Mouse (Mus musculus) liver, embryonic 11.5 days (tissue): ENCODE data around the gene Lrrc66. TPM values are rescaled to one million over a fixed set of nuclear protein-coding genes. Genes with fewer than 3 reads are reported as not detected.

Experiments
- ATAC-seq: fragments of 200-750 bp; cut with Nextera tagmentation; replicated peaks from 2 replicates; pipeline ENCODE4 v1.8.0; 2017; ENCODE audit warnings: moderate number of reproducible peaks, mild to moderate bottlenecking, moderate TSS enrichment, moderate library complexity; ENCODE audit not compliant: low FRiP score
- DNase-seq: peaks from one replicate; pipeline ENCODE4 v3.0.0-alpha.2; 2017; ENCODE audit warnings: low spot score
- H3K27ac ChIP-seq: fragments of 300-500 bp; sonication (generic); 2 replicates; pipeline ENCODE4 v1.5.1; 2014; ENCODE audit warnings: mild to moderate bottlenecking, low read depth, low read length, control low read depth
- H3K27me3 ChIP-seq: fragments of 300-500 bp; sonication (generic); replicated peaks from 2 replicates; pipeline ENCODE4 v1.6.1; 2014; ENCODE audit warnings: low read length, mixed read lengths; ENCODE audit not compliant: control insufficient read depth, insufficient read depth
- H3K36me3 ChIP-seq: fragments of 300-500 bp; sonication (generic); 2 replicates; pipeline ENCODE4 v1.6.1; 2014; ENCODE audit warnings: mild to moderate bottlenecking, low read length, moderate library complexity, mixed read lengths; ENCODE audit not compliant: control insufficient read depth, insufficient read depth
- H3K4me1 ChIP-seq: fragments of 300-500 bp; sonication (generic); replicated peaks from 2 replicates; pipeline ENCODE4 v1.6.1; 2014; ENCODE audit warnings: low read length, mixed read lengths; ENCODE audit not compliant: control insufficient read depth, insufficient read depth
- H3K4me2 ChIP-seq: fragments of 300-500 bp; sonication (generic); 2 replicates; pipeline ENCODE4 v1.6.1; 2014; ENCODE audit warnings: mild to moderate bottlenecking, control low read depth, moderate library complexity
- H3K4me3 ChIP-seq: fragments of 300-500 bp; sonication (generic); 2 replicates; pipeline ENCODE4 v1.5.1; 2014; ENCODE audit warnings: low read depth, low read length, control low read depth
- H3K9ac ChIP-seq: fragments of 300-500 bp; sonication (generic); 2 replicates; pipeline ENCODE4 v1.6.1; 2014; ENCODE audit warnings: low read depth, low read length, control low read depth
- H3K9me3 ChIP-seq: fragments of 300-500 bp; sonication (generic); 2 replicates; pipeline ENCODE4 v1.6.1; 2016; ENCODE audit warnings: low read length, inconsistent platforms, mixed read lengths; ENCODE audit not compliant: control insufficient read depth
- WGBS: fragments of 180-500 bp; shearing (Covaris S2); extraction: QIAGEN DNeasy Blood & Tissue Kit; methylation state at CpG from one replicate; pipeline ENCODE4 v1.1.7; 2014; 5-methylcytosine and 5-hydroxymethylcytosine counted together
- polyA plus RNA-seq: library from polyadenylated mRNA; unstranded; fragments of >200 nt; fragmentation: Nextera tagmentation; extraction: Ambion mirVana; gene quantifications from 2 replicates; pipeline ENCODE4 v1.2.1, GENCODE M21; 2014

Lrrc66 gene
- polyA plus RNA-seq, 1 experiment from 2014 or later: 0.74 TPM

DNA sequence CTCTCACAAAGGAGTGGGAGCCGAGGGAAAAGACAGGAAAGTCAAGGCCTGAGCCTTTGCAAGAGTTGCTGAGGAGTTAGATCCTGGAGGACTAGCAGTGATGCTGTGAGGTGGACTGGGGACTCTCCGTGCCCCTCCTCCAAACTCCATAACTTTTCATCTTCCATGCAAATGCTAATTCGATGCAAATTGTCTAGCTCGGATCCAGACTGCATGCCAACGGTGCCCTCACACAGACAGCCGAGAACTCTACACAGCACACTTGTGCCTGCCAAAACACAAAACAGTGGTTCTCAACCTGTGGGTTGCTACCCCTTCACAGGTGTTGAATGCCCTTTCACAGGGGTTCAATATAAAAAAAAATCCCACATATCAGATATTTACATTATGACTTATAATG lies 27.8 kb downstream of the Lrrc66 start:
- no peak overlapping the region for H3K4me3 ChIP-seq
- H3K27me3 ChIP-seq: no peaks in the 10 kb centered on the region
- no peak overlapping the region for H3K27ac ChIP-seq
- H3K9me3 ChIP-seq: no peaks in the 10 kb centered on the region
- WGBS: 88% methylated on average over 6 of the region's 6 CpGs
- no peak overlapping the region for H3K9ac ChIP-seq
- no peak for ATAC-seq
- DNase-seq: no peak
- no peak overlapping the region for H3K4me2 ChIP-seq
- H3K4me1 ChIP-seq: no peaks in the 10 kb centered on the region
- H3K36me3 ChIP-seq: no peaks in the 10 kb centered on the region

DNA sequence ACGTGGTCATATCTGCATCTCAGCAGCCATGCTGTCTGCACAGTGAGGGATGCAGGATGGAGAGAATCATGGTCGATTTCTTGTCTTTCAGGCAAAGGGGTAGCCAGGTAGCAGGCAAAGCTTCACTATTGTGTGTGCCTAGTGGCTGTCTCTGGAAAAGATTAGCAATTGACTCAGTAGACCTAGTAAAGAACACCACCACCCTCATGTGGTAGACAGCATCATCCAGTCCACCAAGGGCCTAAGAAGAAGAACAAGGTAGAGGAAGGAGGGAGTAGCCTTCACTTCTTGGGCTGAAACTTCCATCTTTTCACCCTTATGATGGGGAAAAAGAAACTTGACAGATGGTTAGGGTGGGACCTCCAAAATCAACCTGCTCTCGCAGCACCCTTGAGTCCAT lies 29.5 kb downstream of the Lrrc66 start:
- DNase-seq: no peak
- WGBS: 71% methylated on average over 3 of the region's 3 CpGs
- H3K4me1 ChIP-seq: no peaks in the 10 kb centered on the region

GRCm38 (mm10) chr5:73601361-73601763 lies 31.0 kb downstream of the Lrrc66 start:
- ATAC-seq (no peak), DNase-seq (no peak)
- H3K9me3 ChIP-seq: no peaks in the 10 kb centered on the region
- no peaks in the 10 kb centered on the region for H3K4me1 ChIP-seq
- no peak overlapping the region for H3K9ac ChIP-seq
- H3K4me2 ChIP-seq: no peak overlapping the region
- H3K27me3 ChIP-seq: no peaks in the 10 kb centered on the region
- H3K4me3 ChIP-seq: no peak overlapping the region
- 77% methylated on average over 8 of the region's 8 CpGs for WGBS
- no peaks in the 10 kb centered on the region for H3K36me3 ChIP-seq
- H3K27ac ChIP-seq: no peak overlapping the region

More for the DNA sequence above, 29.5 kb downstream of the Lrrc66 start:
- Histone ChIP-seq H3K36me3 (no peaks in the 10 kb centered on the region), H3K27ac (no peak overlapping the region), H3K4me2 (no peak overlapping the region), H3K4me3 (no peak overlapping the region), H3K27me3 (no peaks in the 10 kb centered on the region), H3K9me3 (no peaks in the 10 kb centered on the region), H3K9ac (no peak overlapping the region)
- ATAC-seq: no peak

DNA sequence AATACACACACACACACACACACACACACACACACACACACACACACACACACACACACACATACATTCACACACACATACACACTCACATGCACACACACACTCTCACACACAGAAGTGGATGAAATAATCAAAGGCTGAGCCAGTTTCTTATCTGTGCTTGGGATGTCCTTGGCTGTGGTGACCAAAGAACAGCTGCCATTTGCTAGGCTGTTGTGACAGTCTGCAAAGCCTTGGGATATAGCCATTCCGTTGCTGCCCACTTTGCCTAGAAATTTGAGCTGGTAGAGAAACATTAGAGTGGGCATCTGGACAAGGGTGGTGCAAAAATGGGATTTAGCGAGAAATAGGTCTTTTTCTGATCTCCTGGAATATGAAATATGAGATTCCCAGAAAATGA lies 32.3 kb downstream of the Lrrc66 start:
- no peaks in the 10 kb centered on the region for H3K9me3 ChIP-seq
- ATAC-seq (no peak), DNase-seq (no peak)
- 87% methylated on average over 2 of the region's 2 CpGs for WGBS
- H3K4me1 ChIP-seq: no peaks in the 10 kb centered on the region
- H3K27ac ChIP-seq: no peak overlapping the region
- no peak overlapping the region for H3K4me2 ChIP-seq
- no peaks in the 10 kb centered on the region for H3K27me3 ChIP-seq
- H3K4me3 ChIP-seq: no peak overlapping the region
- H3K9ac ChIP-seq: no peak overlapping the region
- no peaks in the 10 kb centered on the region for H3K36me3 ChIP-seq

DNA sequence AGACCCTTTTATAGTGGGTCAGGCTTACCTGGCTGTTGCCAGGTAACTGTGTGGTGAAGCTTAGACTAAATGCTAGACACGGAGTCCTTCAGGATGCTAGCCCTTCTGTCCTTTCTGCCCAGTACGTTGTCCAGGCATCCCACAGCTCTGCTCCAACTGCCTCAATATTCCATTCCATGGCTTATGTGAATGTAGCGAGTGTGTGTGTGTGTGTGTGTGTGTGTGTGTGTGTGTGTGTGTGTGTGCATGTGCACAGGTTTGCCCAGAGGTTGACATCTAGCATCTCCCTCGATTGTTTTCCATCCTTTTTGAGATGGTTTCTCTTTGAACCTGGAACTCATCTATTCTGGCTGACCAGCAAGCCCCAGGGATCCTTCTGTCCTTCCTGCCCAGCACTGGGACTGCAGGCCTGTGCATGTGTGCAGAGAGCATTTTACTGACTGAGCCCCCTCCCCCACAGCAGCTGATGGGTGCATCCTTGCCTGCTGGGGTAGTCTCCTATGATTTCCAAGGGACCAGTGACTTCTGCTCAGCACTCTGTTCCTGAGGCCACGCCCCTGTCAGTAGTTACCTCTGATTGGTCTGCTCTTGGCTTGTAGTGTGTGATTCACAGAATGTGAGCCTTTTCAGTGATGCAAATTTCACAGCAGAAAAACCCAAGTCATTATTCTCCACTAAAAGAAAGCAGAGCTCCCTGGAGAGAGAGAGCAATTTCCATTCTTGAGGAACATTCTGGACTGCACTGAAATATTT lies 33.2 kb downstream of the Lrrc66 start:
- Histone ChIP-seq H3K36me3 (no peaks in the 10 kb centered on the region), H3K4me3 (no peak overlapping the region), H3K9me3 (no peaks in the 10 kb centered on the region), H3K9ac (no peak overlapping the region), H3K27ac (no peak overlapping the region), H3K27me3 (no peaks in the 10 kb centered on the region), H3K4me2 (no peak overlapping the region), H3K4me1 (no peaks in the 10 kb centered on the region)
- 63% methylated on average over 5 of the region's 5 CpGs for WGBS
- DNase-seq (no peak), ATAC-seq (no peak)

- no peaks in the 10 kb centered on the region for H3K36me3 ChIP-seq
- no peak overlapping the region for H3K4me3 ChIP-seq
- 64% methylated on average over 3 of the region's 3 CpGs for WGBS
- no peaks in the 10 kb centered on the region for H3K9me3 ChIP-seq
- DNase-seq (no peak), ATAC-seq (no peak)
- no peaks in the 10 kb centered on the region for H3K4me1 ChIP-seq
- H3K27ac ChIP-seq: no peak overlapping the region
- H3K4me2 ChIP-seq: no peak overlapping the region
- no peaks in the 10 kb centered on the region for H3K27me3 ChIP-seq
- H3K9ac ChIP-seq: no peak overlapping the region
These were observed 45.2 kb downstream of the Lrrc66 start for GRCm38 (mm10) chr5:73587119-73587518.

- no peak for DNase-seq
- no peak for ATAC-seq
- Histone ChIP-seq H3K4me3 (no peak overlapping the region), H3K9ac (no peak overlapping the region), H3K9me3 (no peaks in the 10 kb centered on the region), H3K27ac (no peak overlapping the region), H3K27me3 (no peaks in the 10 kb centered on the region), H3K36me3 (no peaks in the 10 kb centered on the region), H3K4me1 (no peaks in the 10 kb centered on the region), H3K4me2 (no peak overlapping the region)
- 79% methylated on average over 4 of the region's 4 CpGs for WGBS
These were observed 45.7 kb downstream of the Lrrc66 start for GRCm38 (mm10) chr5:73586597-73586996.

DNA sequence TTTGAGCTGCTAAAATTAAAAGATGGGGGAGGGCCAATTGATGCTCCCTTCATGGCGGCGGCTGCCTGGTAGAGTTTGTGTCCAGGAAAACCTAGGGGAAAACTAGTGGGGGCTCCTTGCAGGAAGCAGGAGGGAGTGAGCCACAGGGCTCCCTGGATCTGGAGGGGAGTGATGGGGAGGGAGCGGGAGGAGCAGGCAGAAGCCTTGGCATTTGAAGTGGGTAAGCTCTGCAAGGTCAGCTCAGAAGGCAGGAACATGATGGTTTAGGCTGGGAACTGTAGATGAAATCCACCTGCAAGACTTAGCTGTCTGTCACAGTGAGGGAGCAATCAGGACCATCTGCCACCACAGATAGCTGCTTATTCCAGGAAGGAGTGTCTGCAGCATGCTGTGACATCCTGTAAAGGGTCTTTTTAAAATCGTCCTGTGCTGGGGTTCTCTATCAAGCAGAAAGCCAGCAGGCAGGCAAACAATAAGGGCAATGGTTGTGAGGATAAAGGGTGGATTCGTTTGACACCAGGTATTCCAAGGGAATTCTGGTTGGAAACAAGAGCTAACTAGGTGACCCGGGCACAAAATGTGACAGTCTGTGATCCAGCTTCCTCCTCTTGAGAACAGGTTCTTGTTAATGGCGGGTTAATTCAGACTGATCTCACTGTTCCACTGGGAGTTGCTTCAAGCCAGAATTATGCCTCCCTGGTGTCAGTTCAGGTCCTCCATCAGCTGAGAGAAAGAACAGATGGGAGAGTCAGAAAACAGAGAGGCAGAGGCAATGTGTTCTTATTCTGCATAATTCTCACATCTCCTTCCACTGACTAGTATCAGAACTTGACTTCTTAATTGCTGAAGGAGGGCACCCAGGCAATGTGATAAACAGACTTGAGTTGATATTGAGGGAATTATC lies 46.9 kb downstream of the Lrrc66 start:
- no peak overlapping the region for H3K4me2 ChIP-seq
- no peaks in the 10 kb centered on the region for H3K4me1 ChIP-seq
- H3K27me3 ChIP-seq: no peaks in the 10 kb centered on the region
- H3K9ac ChIP-seq: no peak overlapping the region
- H3K4me3 ChIP-seq: no peak overlapping the region
- no peak for DNase-seq
- H3K27ac ChIP-seq: no peak overlapping the region
- WGBS: 43% methylated on average over 7 of the region's 7 CpGs
- no peaks in the 10 kb centered on the region for H3K9me3 ChIP-seq
- no peak for ATAC-seq
- no peaks in the 10 kb centered on the region for H3K36me3 ChIP-seq
